Mouse (Mus musculus): Measurements from ENCODE around the gene Gm13698. TPM values are rescaled to one million over a fixed set of nuclear protein-coding genes. Genes with fewer than 3 reads are reported as not detected.
"Not testable (repeated sequence)": the region's sequence is repeated elsewhere in the genome, so short reads cannot be mapped to it uniquely, and the experiment has no call there.

The Gm13698 gene
- polyA plus RNA-seq (2012; rRNA removed): not detected in 2 replicates

DNA sequence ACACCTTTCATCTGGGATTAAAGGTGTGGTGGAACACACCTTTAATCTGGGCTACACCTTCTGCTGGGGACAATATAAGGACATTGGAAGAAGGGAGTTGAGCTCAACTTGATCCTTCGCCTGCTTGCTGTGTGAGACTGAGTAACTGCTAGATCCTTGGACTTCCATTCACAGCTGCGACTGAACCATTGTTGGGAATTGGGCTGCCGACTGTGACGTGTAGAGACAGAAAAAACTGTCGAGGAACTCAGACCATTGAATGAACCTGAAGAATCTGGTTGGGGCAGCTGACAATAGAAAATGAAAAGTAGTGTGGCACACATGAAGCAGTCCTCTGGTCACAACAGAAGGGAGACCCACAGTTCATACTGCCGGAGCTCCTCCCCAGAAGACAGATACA lies at the start of gene Gm13698:
Gene Gm13698 (plus strand): TSS at position 301 of the 400 bp plus-strand sequence.
- not testable (repeated sequence) for H3K4me1 ChIP-seq (replicated peaks; ENCODE audit: control insufficient read depth, insufficient read depth, low read length); H3K27me3 ChIP-seq (ENCODE audit: control insufficient read depth, insufficient read depth, low read length); DNase-seq; H3K4me3 ChIP-seq (ENCODE audit: control insufficient read depth, insufficient read depth, low read length); H3K27ac ChIP-seq (ENCODE audit: control insufficient read depth, insufficient read depth, low read length); H3K36me3 ChIP-seq (ENCODE audit: control insufficient read depth, insufficient read depth, low read length)
- no CpG with 5 or more reads among the region's 6 CpGs for WGBS

DNA sequence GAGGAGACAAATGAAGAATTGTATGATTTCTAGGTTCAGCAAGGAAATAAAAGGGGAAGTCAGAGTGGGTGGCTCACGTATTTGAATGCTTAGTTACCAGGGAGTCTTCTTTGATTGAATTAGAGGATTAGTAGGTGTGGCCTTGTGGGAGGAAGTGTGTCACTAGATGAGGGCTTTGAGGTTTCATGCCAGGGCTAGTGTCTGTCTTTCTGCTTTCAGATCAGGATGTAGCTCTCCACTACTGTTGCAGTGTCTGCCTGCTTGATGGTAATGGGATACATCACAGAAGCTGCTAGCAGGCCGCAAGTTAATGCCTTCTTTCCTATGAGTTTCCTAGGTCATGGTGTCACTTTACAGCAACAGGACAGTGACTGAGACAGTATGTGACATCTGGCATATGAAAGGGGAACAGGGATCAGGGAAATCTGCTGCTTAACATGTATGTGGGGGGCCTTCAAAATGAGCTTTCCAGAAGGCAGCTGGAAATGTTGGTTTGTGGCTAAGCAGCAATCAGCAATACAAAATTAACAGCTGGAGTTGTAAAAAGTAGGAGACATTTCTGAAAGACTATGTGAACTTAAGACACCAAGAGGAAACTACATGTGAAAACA lies 25.9 kb upstream of the Gm13698 start:
- no peak for TF ChIP-seq POLR2A (IDR thresholded peaks at IDR 0.05; ENCODE audit: control insufficient read depth, extremely low read depth, insufficient read depth, low read length, poor library complexity)
- no peak for TF ChIP-seq CTCF (IDR thresholded peaks at IDR 0.05; ENCODE audit: borderline replicate concordance, control insufficient read depth, extremely low read depth, insufficient read depth, low read length, poor library complexity)
- no peaks in the 10 kb centered on the region for H3K36me3 ChIP-seq (ENCODE audit: control insufficient read depth, insufficient read depth, low read length)
- H3K27me3 ChIP-seq (ENCODE audit: control insufficient read depth, insufficient read depth, low read length): no peaks in the 10 kb centered on the region
- 7% methylated on average over 2 of the region's 2 CpGs for WGBS
- no peak overlapping the region for H3K27ac ChIP-seq (ENCODE audit: control insufficient read depth, insufficient read depth, low read length)
- no peak for DNase-seq
- H3K4me1 ChIP-seq (replicated peaks; ENCODE audit: control insufficient read depth, insufficient read depth, low read length): no peaks in the 10 kb centered on the region
- no peak overlapping the region for H3K4me3 ChIP-seq (ENCODE audit: control insufficient read depth, insufficient read depth, low read length)

DNA sequence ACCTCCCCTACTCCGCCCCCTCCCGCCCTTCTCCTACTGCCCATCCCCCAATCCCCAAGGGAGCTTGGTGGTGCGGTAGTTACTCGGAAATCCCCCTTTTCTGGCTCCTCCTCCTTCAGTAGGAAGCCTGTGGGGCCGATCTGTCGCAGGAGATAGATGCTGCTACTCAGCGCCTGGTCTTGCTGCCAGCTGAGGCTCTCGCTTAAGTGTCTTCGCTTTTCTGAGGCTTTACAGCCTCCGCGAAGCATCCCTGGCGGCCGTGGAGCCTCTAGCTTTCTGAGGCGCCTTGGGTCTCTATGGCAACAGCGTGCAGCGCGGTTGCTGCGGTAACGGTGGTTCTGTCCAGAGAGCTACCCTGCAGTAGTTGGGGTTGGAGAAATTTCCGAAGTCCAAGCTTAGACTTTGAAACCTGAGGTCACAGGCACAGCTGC lies 14.5 kb upstream of the Gm13698 start, which contains the start of gene Zswim2:
Gene Zswim2 (minus strand): TSS at position 298 of the 431 bp plus-strand sequence.
- DNase-seq: peak; percentile 10
- TF ChIP-seq CTCF (IDR thresholded peaks at IDR 0.05; ENCODE audit: borderline replicate concordance, control insufficient read depth, extremely low read depth, insufficient read depth, low read length, poor library complexity) (no peak), POLR2A (IDR thresholded peaks at IDR 0.05; ENCODE audit: control insufficient read depth, extremely low read depth, insufficient read depth, low read length, poor library complexity) (no peak)
- H3K4me1 ChIP-seq (replicated peaks; ENCODE audit: control insufficient read depth, insufficient read depth, low read length): 0 out of 2 replicates have a peak, but pooled peaks cover 3% of the 10 kb centered on the region
- no peak within 1 kb of the TSS for H3K4me3 ChIP-seq (ENCODE audit: control insufficient read depth, insufficient read depth, low read length)
- 2% methylated on average over 20 of the region's 20 CpGs for WGBS
- H3K27me3 ChIP-seq (ENCODE audit: control insufficient read depth, insufficient read depth, low read length): no peaks in the 10 kb centered on the region
- no peaks in the 10 kb centered on the region for H3K36me3 ChIP-seq (ENCODE audit: control insufficient read depth, insufficient read depth, low read length)
- no peak within 1 kb of the TSS for H3K27ac ChIP-seq (ENCODE audit: control insufficient read depth, insufficient read depth, low read length)

DNA sequence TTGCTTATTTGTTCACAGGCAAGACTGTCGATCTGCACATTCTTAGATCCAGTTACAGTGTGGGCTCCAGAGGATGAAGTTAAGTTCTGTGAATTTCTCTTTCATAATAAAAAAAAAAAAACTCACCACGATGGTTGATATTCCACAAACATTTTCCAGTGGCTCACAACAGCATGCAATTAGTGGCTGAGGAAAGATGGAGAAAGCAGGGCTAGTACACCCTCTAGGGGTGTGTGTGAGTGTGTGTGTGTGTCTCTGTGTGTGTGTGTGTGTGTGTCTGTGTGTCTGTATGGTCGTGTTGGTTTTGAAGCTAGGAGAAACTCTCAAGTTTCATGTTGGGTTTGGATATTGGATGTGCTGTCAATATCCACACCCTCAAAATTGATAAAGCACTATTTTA lies 14.1 kb upstream of the Gm13698 start:
- TF ChIP-seq CTCF (IDR thresholded peaks at IDR 0.05; ENCODE audit: borderline replicate concordance, control insufficient read depth, extremely low read depth, insufficient read depth, low read length, poor library complexity): no peak
- no peak for TF ChIP-seq POLR2A (IDR thresholded peaks at IDR 0.05; ENCODE audit: control insufficient read depth, extremely low read depth, insufficient read depth, low read length, poor library complexity)
- no peak overlapping the region for H3K27ac ChIP-seq (ENCODE audit: control insufficient read depth, insufficient read depth, low read length)
- no peak overlapping the region for H3K4me3 ChIP-seq (ENCODE audit: control insufficient read depth, insufficient read depth, low read length)
- no peaks in the 10 kb centered on the region for H3K27me3 ChIP-seq (ENCODE audit: control insufficient read depth, insufficient read depth, low read length)
- no peaks in the 10 kb centered on the region for H3K36me3 ChIP-seq (ENCODE audit: control insufficient read depth, insufficient read depth, low read length)
- DNase-seq: no peak
- H3K4me1 ChIP-seq (replicated peaks; ENCODE audit: control insufficient read depth, insufficient read depth, low read length): 0 out of 2 replicates have a peak, but pooled peaks cover 3% of the 10 kb centered on the region
- 14% methylated on average over 3 of the region's 3 CpGs for WGBS

DNA sequence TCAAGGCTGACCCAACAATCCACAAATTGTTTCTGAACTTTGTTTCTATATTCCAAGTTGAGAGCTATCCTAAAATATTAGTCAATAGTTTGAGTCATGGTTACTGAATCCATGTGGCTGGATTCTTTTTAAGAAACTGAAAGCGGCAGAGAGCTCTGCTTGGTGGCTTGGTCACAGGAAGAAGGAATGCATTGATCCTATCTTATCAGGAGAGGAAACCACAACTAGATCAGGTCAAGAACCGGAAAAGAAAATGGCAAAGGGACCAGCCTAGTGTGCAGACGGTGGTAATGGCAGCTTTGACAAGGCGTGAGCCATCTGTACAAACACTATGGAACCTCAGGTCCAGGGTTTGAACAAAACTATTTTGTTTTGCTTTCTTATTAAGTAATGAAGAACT lies 13.7 kb upstream of the Gm13698 start:
- Histone ChIP-seq H3K27me3 (ENCODE audit: control insufficient read depth, insufficient read depth, low read length) (no peaks in the 10 kb centered on the region), H3K36me3 (ENCODE audit: control insufficient read depth, insufficient read depth, low read length) (no peaks in the 10 kb centered on the region), H3K4me1 (replicated peaks; ENCODE audit: control insufficient read depth, insufficient read depth, low read length) (0 out of 2 replicates have a peak, but pooled peaks cover 3% of the 10 kb centered on the region), H3K27ac (ENCODE audit: control insufficient read depth, insufficient read depth, low read length) (no peak overlapping the region), H3K4me3 (ENCODE audit: control insufficient read depth, insufficient read depth, low read length) (no peak overlapping the region)
- no peak for DNase-seq
- 30% methylated on average over 4 of the region's 4 CpGs for WGBS
- TF ChIP-seq CTCF (IDR thresholded peaks at IDR 0.05; ENCODE audit: borderline replicate concordance, control insufficient read depth, extremely low read depth, insufficient read depth, low read length, poor library complexity) (no peak), POLR2A (IDR thresholded peaks at IDR 0.05; ENCODE audit: control insufficient read depth, extremely low read depth, insufficient read depth, low read length, poor library complexity) (no peak)

DNA sequence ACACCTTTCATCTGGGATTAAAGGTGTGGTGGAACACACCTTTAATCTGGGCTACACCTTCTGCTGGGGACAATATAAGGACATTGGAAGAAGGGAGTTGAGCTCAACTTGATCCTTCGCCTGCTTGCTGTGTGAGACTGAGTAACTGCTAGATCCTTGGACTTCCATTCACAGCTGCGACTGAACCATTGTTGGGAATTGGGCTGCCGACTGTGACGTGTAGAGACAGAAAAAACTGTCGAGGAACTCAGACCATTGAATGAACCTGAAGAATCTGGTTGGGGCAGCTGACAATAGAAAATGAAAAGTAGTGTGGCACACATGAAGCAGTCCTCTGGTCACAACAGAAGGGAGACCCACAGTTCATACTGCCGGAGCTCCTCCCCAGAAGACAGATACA lies 5.7 kb downstream of the Gm13698 start, which contains the start of gene Gm13693:
Gene Gm13693 (plus strand): TSS at position 301 of the 400 bp plus-strand sequence.
- not testable (repeated sequence) for H3K27ac ChIP-seq (ENCODE audit: control insufficient read depth, insufficient read depth, low read length); H3K4me3 ChIP-seq (ENCODE audit: control insufficient read depth, insufficient read depth, low read length); DNase-seq; H3K27me3 ChIP-seq (ENCODE audit: control insufficient read depth, insufficient read depth, low read length); H3K4me1 ChIP-seq (replicated peaks; ENCODE audit: control insufficient read depth, insufficient read depth, low read length); H3K36me3 ChIP-seq (ENCODE audit: control insufficient read depth, insufficient read depth, low read length)
- no CpG with 5 or more reads among the region's 6 CpGs for WGBS

DNA sequence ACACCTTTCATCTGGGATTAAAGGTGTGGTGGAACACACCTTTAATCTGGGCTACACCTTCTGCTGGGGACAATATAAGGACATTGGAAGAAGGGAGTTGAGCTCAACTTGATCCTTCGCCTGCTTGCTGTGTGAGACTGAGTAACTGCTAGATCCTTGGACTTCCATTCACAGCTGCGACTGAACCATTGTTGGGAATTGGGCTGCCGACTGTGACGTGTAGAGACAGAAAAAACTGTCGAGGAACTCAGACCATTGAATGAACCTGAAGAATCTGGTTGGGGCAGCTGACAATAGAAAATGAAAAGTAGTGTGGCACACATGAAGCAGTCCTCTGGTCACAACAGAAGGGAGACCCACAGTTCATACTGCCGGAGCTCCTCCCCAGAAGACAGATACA lies 11.5 kb downstream of the Gm13698 start, which contains the start of gene Gm13695:
Gene Gm13695 (plus strand): TSS at position 301 of the 400 bp plus-strand sequence.
- no CpG with 5 or more reads among the region's 6 CpGs for WGBS

DNA sequence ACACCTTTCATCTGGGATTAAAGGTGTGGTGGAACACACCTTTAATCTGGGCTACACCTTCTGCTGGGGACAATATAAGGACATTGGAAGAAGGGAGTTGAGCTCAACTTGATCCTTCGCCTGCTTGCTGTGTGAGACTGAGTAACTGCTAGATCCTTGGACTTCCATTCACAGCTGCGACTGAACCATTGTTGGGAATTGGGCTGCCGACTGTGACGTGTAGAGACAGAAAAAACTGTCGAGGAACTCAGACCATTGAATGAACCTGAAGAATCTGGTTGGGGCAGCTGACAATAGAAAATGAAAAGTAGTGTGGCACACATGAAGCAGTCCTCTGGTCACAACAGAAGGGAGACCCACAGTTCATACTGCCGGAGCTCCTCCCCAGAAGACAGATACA lies 17.3 kb downstream of the Gm13698 start, which contains the start of gene Gm13696:
Gene Gm13696 (plus strand): TSS at position 301 of the 400 bp plus-strand sequence.
- H3K27me3 ChIP-seq (ENCODE audit: control insufficient read depth, insufficient read depth, low read length); H3K36me3 ChIP-seq (ENCODE audit: control insufficient read depth, insufficient read depth, low read length); H3K4me3 ChIP-seq (ENCODE audit: control insufficient read depth, insufficient read depth, low read length); H3K4me1 ChIP-seq (replicated peaks; ENCODE audit: control insufficient read depth, insufficient read depth, low read length); H3K27ac ChIP-seq (ENCODE audit: control insufficient read depth, insufficient read depth, low read length); DNase-seq: not testable (repeated sequence)
- no CpG with 5 or more reads among the region's 6 CpGs for WGBS

More for the DNA sequence above, 11.5 kb downstream of the Gm13698 start, which contains the start of gene Gm13695:
- not testable (repeated sequence) for DNase-seq; H3K27ac ChIP-seq (ENCODE audit: control insufficient read depth, insufficient read depth, low read length); H3K4me1 ChIP-seq (replicated peaks; ENCODE audit: control insufficient read depth, insufficient read depth, low read length); H3K36me3 ChIP-seq (ENCODE audit: control insufficient read depth, insufficient read depth, low read length); H3K27me3 ChIP-seq (ENCODE audit: control insufficient read depth, insufficient read depth, low read length); H3K4me3 ChIP-seq (ENCODE audit: control insufficient read depth, insufficient read depth, low read length)

DNA sequence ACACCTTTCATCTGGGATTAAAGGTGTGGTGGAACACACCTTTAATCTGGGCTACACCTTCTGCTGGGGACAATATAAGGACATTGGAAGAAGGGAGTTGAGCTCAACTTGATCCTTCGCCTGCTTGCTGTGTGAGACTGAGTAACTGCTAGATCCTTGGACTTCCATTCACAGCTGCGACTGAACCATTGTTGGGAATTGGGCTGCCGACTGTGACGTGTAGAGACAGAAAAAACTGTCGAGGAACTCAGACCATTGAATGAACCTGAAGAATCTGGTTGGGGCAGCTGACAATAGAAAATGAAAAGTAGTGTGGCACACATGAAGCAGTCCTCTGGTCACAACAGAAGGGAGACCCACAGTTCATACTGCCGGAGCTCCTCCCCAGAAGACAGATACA lies 23.1 kb downstream of the Gm13698 start, which contains the start of gene Gm13694:
Gene Gm13694 (plus strand): TSS at position 301 of the 400 bp plus-strand sequence.
- not testable (repeated sequence) for H3K4me3 ChIP-seq (ENCODE audit: control insufficient read depth, insufficient read depth, low read length); H3K36me3 ChIP-seq (ENCODE audit: control insufficient read depth, insufficient read depth, low read length); H3K4me1 ChIP-seq (replicated peaks; ENCODE audit: control insufficient read depth, insufficient read depth, low read length); H3K27me3 ChIP-seq (ENCODE audit: control insufficient read depth, insufficient read depth, low read length); DNase-seq; H3K27ac ChIP-seq (ENCODE audit: control insufficient read depth, insufficient read depth, low read length)
- no CpG with 5 or more reads among the region's 6 CpGs for WGBS

DNA sequence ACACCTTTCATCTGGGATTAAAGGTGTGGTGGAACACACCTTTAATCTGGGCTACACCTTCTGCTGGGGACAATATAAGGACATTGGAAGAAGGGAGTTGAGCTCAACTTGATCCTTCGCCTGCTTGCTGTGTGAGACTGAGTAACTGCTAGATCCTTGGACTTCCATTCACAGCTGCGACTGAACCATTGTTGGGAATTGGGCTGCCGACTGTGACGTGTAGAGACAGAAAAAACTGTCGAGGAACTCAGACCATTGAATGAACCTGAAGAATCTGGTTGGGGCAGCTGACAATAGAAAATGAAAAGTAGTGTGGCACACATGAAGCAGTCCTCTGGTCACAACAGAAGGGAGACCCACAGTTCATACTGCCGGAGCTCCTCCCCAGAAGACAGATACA lies 28.9 kb downstream of the Gm13698 start, which contains the start of gene Gm13697:
Gene Gm13697 (plus strand): TSS at position 301 of the 400 bp plus-strand sequence.
- not testable (repeated sequence) for H3K36me3 ChIP-seq (ENCODE audit: control insufficient read depth, insufficient read depth, low read length); H3K4me1 ChIP-seq (replicated peaks; ENCODE audit: control insufficient read depth, insufficient read depth, low read length); H3K27ac ChIP-seq (ENCODE audit: control insufficient read depth, insufficient read depth, low read length); H3K27me3 ChIP-seq (ENCODE audit: control insufficient read depth, insufficient read depth, low read length); H3K4me3 ChIP-seq (ENCODE audit: control insufficient read depth, insufficient read depth, low read length); DNase-seq
- no CpG with 5 or more reads among the region's 6 CpGs for WGBS
